Mouse (Mus musculus) testis, adult 2 months (tissue): ENCODE measurements around the gene Spaca3.

Experiments used
- CTCF ChIP-seq: fragments of 200-500 bp; IDR thresholded peaks from 2 replicates; pipeline ENCODE4 v1.5.1; 2012; ENCODE audit warnings: low read depth, mild to moderate bottlenecking, inconsistent platforms, low read length, moderate library complexity; ENCODE audit not compliant: control insufficient read depth, insufficient read depth, insufficient replicate concordance
- POLR2A ChIP-seq: fragments of 200-500 bp; IDR thresholded peaks from 2 replicates; pipeline ENCODE4 v1.6.1; 2012; ENCODE audit warnings: low read depth, mild to moderate bottlenecking, inconsistent platforms, low read length, moderate library complexity; ENCODE audit not compliant: control insufficient read depth

- TF ChIP-seq POLR2A (no peak), CTCF (no peak)
Measured at GRCm38 (mm10) chr11:80895853-80896252, 37.7 kb downstream of the Spaca3 start.
